Mouse (Mus musculus) midbrain, embryonic 16.5 days (tissue): ENCODE data around the gene Vdac1. TPM values are rescaled to one million over a fixed set of nuclear protein-coding genes. Genes with fewer than 3 reads are reported as not detected.
A peak's percentile ranks its signal among the peaks of the same experiment; 100 is the strongest.

Experiments used
- ATAC-seq: fragments of 200-750 bp; cut with Nextera tagmentation; 2 replicates; pipeline ENCODE4 v1.8.0; 2017; ENCODE audit warnings: moderate TSS enrichment
- H3K27ac ChIP-seq: fragments of 300-500 bp; sonication (generic); 2 replicates; pipeline ENCODE4 v1.5.1; 2014; ENCODE audit warnings: mild to moderate bottlenecking, low read length, mixed read lengths
- H3K27me3 ChIP-seq: fragments of 300-500 bp; sonication (generic); 2 replicates; pipeline ENCODE4 v1.6.1; 2014; ENCODE audit warnings: low read depth, low read length, mixed read lengths; ENCODE audit not compliant: control insufficient read depth, insufficient read depth
- H3K36me3 ChIP-seq: fragments of 300-500 bp; sonication (generic); 2 replicates; pipeline ENCODE4 v1.6.1; 2014; ENCODE audit warnings: mild to moderate bottlenecking, low read length, moderate library complexity, mixed read lengths; ENCODE audit not compliant: control insufficient read depth, insufficient read depth
- H3K4me1 ChIP-seq: fragments of 300-500 bp; sonication (generic); 2 replicates; pipeline ENCODE4 v1.6.1; 2014; ENCODE audit warnings: mild to moderate bottlenecking, low read length, mixed read lengths; ENCODE audit not compliant: control insufficient read depth, insufficient read depth
- H3K4me2 ChIP-seq: fragments of 300-500 bp; sonication (generic); 2 replicates; pipeline ENCODE4 v1.6.1; 2014; ENCODE audit warnings: mild to moderate bottlenecking, low read length, mixed read lengths
- H3K4me3 ChIP-seq: fragments of 300-500 bp; sonication (generic); 2 replicates; pipeline ENCODE4 v1.5.1; 2014; ENCODE audit warnings: low read depth, mild to moderate bottlenecking, low read length, moderate library complexity, mixed read lengths
- H3K9ac ChIP-seq: fragments of 300-500 bp; sonication (generic); 2 replicates; pipeline ENCODE4 v1.6.1; 2014; ENCODE audit warnings: low read depth, low read length, mixed read lengths
- H3K9me3 ChIP-seq: fragments of 300-500 bp; sonication (generic); replicated peaks from 2 replicates; pipeline ENCODE4 v1.6.1; 2014; ENCODE audit warnings: mild to moderate bottlenecking, low read length, mixed read lengths; ENCODE audit not compliant: control insufficient read depth, poor library complexity, severe bottlenecking
- WGBS: fragments of 180-500 bp; shearing (Covaris S2); extraction: QIAGEN DNeasy Blood & Tissue Kit; methylation state at CpG from one replicate; pipeline ENCODE4 v1.1.7; 2014; 5-methylcytosine and 5-hydroxymethylcytosine counted together
- polyA plus RNA-seq: library from polyadenylated mRNA; unstranded; fragments of >200 nt; fragmentation: Nextera tagmentation; extraction: Ambion mirVana; gene quantifications from 2 replicates; pipeline ENCODE4 v1.2.1, GENCODE M21; 2015

The Vdac1 gene
- polyA plus RNA-seq, 1 experiment from 2014 or later: 402 TPM

DNA sequence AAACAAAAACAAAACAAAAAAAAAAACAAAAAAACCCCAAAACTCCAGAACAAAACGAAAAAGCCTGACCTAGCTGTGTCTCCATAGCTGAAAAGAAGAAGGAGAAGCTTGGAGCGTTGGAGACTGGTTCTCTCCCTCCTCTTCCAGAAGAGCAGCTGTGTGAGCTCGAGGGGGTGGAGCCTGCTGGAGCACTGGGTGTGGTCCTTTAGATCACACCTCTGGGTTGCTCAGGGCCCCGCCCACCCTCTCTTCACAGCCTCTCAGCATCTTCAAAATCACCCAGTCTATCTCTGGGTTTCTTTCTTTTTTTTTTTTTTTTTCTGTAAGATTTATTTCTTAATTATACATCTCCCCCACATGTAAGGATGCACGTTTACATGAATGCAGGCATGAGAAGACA, 58.6 kb downstream of the Vdac1 start:
- no peaks in the 10 kb centered on the region for H3K9me3 ChIP-seq
- no peak overlapping the region for H3K27ac ChIP-seq
- ATAC-seq: no peak
- H3K36me3 ChIP-seq: no peaks in the 10 kb centered on the region
- no peaks in the 10 kb centered on the region for H3K27me3 ChIP-seq
- H3K4me3 ChIP-seq: no peak overlapping the region
- no peak overlapping the region for H3K4me2 ChIP-seq
- H3K4me1 ChIP-seq: no peaks in the 10 kb centered on the region
- H3K9ac ChIP-seq: no peak overlapping the region
- 56% methylated on average over 5 of the region's 5 CpGs for WGBS

- ATAC-seq: no peak
- no peak overlapping the region for H3K4me3 ChIP-seq
- H3K9ac ChIP-seq: no peak overlapping the region
- no peak overlapping the region for H3K4me2 ChIP-seq
- no peaks in the 10 kb centered on the region for H3K4me1 ChIP-seq
- H3K27ac ChIP-seq: no peak overlapping the region
- H3K36me3 ChIP-seq: no peaks in the 10 kb centered on the region
- no peaks in the 10 kb centered on the region for H3K27me3 ChIP-seq
- H3K9me3 ChIP-seq: no peaks in the 10 kb centered on the region
- WGBS: 79% methylated on average over 7 of the region's 7 CpGs
Observed at GRCm38 (mm10) chr11:52419861-52420260, 59.2 kb downstream of the Vdac1 start.

GRCm38 (mm10) chr11:52420296-52421052, 59.8 kb downstream of the Vdac1 start:
- no peak overlapping the region for H3K4me2 ChIP-seq
- H3K4me3 ChIP-seq: no peak overlapping the region
- ATAC-seq: no peak
- no peaks in the 10 kb centered on the region for H3K27me3 ChIP-seq
- no peaks in the 10 kb centered on the region for H3K36me3 ChIP-seq
- H3K9ac ChIP-seq: no peak overlapping the region
- WGBS: 81% methylated on average over 12 of the region's 12 CpGs
- no peak overlapping the region for H3K27ac ChIP-seq
- H3K4me1 ChIP-seq: no peaks in the 10 kb centered on the region
- H3K9me3 ChIP-seq: no peaks in the 10 kb centered on the region

- Histone ChIP-seq H3K9me3 (no peaks in the 10 kb centered on the region), H3K4me1 (no peaks in the 10 kb centered on the region), H3K4me2 (no peak overlapping the region), H3K27ac (no peak overlapping the region), H3K4me3 (no peak overlapping the region), H3K36me3 (no peaks in the 10 kb centered on the region), H3K9ac (no peak overlapping the region), H3K27me3 (no peaks in the 10 kb centered on the region)
- ATAC-seq: peak; percentile 42; the same call in 1 of the 2 replicates
- 32% methylated on average over 12 of the region's 12 CpGs for WGBS
Observed at GRCm38 (mm10) chr11:52421053-52421778, 60.6 kb downstream of the Vdac1 start.

- Histone ChIP-seq H3K27me3 (no peaks in the 10 kb centered on the region), H3K4me2 (no peak overlapping the region), H3K9ac (no peak overlapping the region), H3K27ac (no peak overlapping the region), H3K9me3 (no peaks in the 10 kb centered on the region), H3K4me3 (no peak overlapping the region), H3K36me3 (no peaks in the 10 kb centered on the region), H3K4me1 (no peaks in the 10 kb centered on the region)
- no peak for ATAC-seq
- 81% methylated on average over 6 of the region's 6 CpGs for WGBS
Observed at GRCm38 (mm10) chr11:52429440-52429839, 68.8 kb downstream of the Vdac1 start.

- WGBS: 43% methylated on average over 5 of the region's 5 CpGs
- ATAC-seq: peak; percentile 45
- Histone ChIP-seq H3K9ac (no peak overlapping the region), H3K4me2 (no peak overlapping the region), H3K4me1 (no peaks in the 10 kb centered on the region), H3K9me3 (no peaks in the 10 kb centered on the region), H3K27ac (no peak overlapping the region), H3K36me3 (no peaks in the 10 kb centered on the region), H3K27me3 (no peaks in the 10 kb centered on the region; the same call in 1 of the 2 replicates), H3K4me3 (no peak overlapping the region)
Observed at GRCm38 (mm10) chr11:52431594-52431993, 70.9 kb downstream of the Vdac1 start.

- H3K4me1 ChIP-seq: no peaks in the 10 kb centered on the region
- H3K4me3 ChIP-seq: no peak overlapping the region
- H3K9me3 ChIP-seq: no peaks in the 10 kb centered on the region
- no peak overlapping the region for H3K27ac ChIP-seq
- H3K9ac ChIP-seq: no peak overlapping the region
- no peaks in the 10 kb centered on the region for H3K36me3 ChIP-seq
- no peak overlapping the region for H3K4me2 ChIP-seq
- ATAC-seq: no peak
- WGBS: 85% methylated on average over 5 of the region's 5 CpGs
- H3K27me3 ChIP-seq: no peaks in the 10 kb centered on the region; the same call in 1 of the 2 replicates
Observed at GRCm38 (mm10) chr11:52432148-52432547, 71.5 kb downstream of the Vdac1 start.

- Histone ChIP-seq H3K27ac (no peak overlapping the region), H3K4me1 (no peaks in the 10 kb centered on the region), H3K4me3 (no peak overlapping the region), H3K27me3 (no peaks in the 10 kb centered on the region; the same call in 1 of the 2 replicates), H3K9me3 (no peaks in the 10 kb centered on the region), H3K9ac (no peak overlapping the region), H3K36me3 (no peaks in the 10 kb centered on the region), H3K4me2 (no peak overlapping the region)
- ATAC-seq: no peak
- 82% methylated on average over 8 of the region's 8 CpGs for WGBS
Observed at GRCm38 (mm10) chr11:52433076-52433796, 72.6 kb downstream of the Vdac1 start.
